ENCODE assay signal across 22 mouse cellular contexts in genomic region chr6:90722993-90723392, GRCm38 (mm10).
DNase-seq lines count a peak whose midpoint lies in the region; ATAC-seq lines count a peak whose summit lies in the region.
"Had no signal": no experiment of that assay in that cellular context is flagged by ENCODE, and none has a peak within 500 bp of the region (broad histone marks: within the 10 kb centered on the region; RNA-seq: fewer than 3 reads in every experiment).

No protein-coding gene starts in this region.

- H3K9ac ChIP-seq in forebrain, embryonic 13.5 days, result no peak overlapping the region
- H3K9ac ChIP-seq in neural tube, embryonic 15.5 days (replicated peaks), result no peak overlapping the region
- H3K9ac ChIP-seq: embryonic facial prominence, embryonic 12.5 days; heart, embryonic 15.5 days; lung, embryonic 14.5 days had no signal

- H3K27ac ChIP-seq in forebrain, embryonic 13.5 days, result peak overlapping the region; percentile 73
- no peak overlapping the region for H3K27ac ChIP-seq in forebrain, embryonic 10.5 days
- peak overlapping the region; percentile 19; the same call in 1 of the 2 replicates for H3K27ac ChIP-seq in neural tube, embryonic 15.5 days (replicated peaks)
- H3K27ac ChIP-seq: embryonic facial prominence, embryonic 12.5 days; heart, embryonic 15.5 days had no signal

- no peak for DNase-seq in forebrain, embryonic 10.5 days (ENCODE audit: extremely low spot score, low spot score)
- DNase-seq in layer of hippocampus, adult 9-11 months, result peak; percentile 66
- DNase-seq in layer of hippocampus, adult 8-10 months (ENCODE audit: low spot score in 2 of 2), result no peak
- DNase-seq in right cerebral cortex, postnatal 25 days, result peak; percentile 30
- DNase-seq in right cerebral cortex, postnatal 14 days, result no peak
- no peak for DNase-seq in natural killer cell, adult 2 months (ENCODE audit: low spot score in 2 of 2)
- DNase-seq: adrenal gland, postnatal 36 days; cerebellum, adult 2 months; gastrocnemius, postnatal 25 days; lung, embryonic 14.5 days; lung, postnatal 4 days; retina, postnatal 1 day; thymus, postnatal 25 days had no signal

- no peaks in the 10 kb centered on the region for H3K36me3 ChIP-seq in forebrain, embryonic 13.5 days (ENCODE audit: poor library complexity, severe bottlenecking)
- no peaks in the 10 kb centered on the region; the same call in 1 of the 2 replicates for H3K36me3 ChIP-seq in forebrain, embryonic 10.5 days (replicated peaks)
- H3K36me3 ChIP-seq in neural tube, embryonic 15.5 days, result no peaks in the 10 kb centered on the region
- H3K36me3 ChIP-seq: embryonic facial prominence, embryonic 12.5 days; heart, embryonic 15.5 days had no signal

- peak; percentile 61; the same call in 1 of the 2 replicates for ATAC-seq in forebrain, embryonic 13.5 days
- no peak for ATAC-seq in neural tube, embryonic 15.5 days (ENCODE audit: low FRiP score)
- ATAC-seq: intestine, postnatal 0 days had no signal

- no peak overlapping the region for H3K4me2 ChIP-seq in forebrain, embryonic 13.5 days
- no peak overlapping the region for H3K4me2 ChIP-seq in neural tube, embryonic 15.5 days
- H3K4me2 ChIP-seq: embryonic facial prominence, embryonic 12.5 days; heart, embryonic 15.5 days; liver, embryonic 11.5 days; lung, embryonic 14.5 days had no signal

- no peaks in the 10 kb centered on the region for H3K9me3 ChIP-seq in forebrain, embryonic 13.5 days (replicated peaks)
- no peaks in the 10 kb centered on the region for H3K9me3 ChIP-seq in forebrain, embryonic 10.5 days
- H3K9me3 ChIP-seq in neural tube, embryonic 15.5 days (replicated peaks), result no peaks in the 10 kb centered on the region
- H3K9me3 ChIP-seq: embryonic facial prominence, embryonic 12.5 days; heart, embryonic 15.5 days had no signal

- 23% methylated on average over 3 of the region's 3 CpGs for WGBS in forebrain, embryonic 13.5 days
- WGBS in forebrain, embryonic 10.5 days, result 84% methylated on average over 3 of the region's 3 CpGs
- 33% methylated on average over 3 of the region's 3 CpGs for WGBS in neural tube, embryonic 15.5 days

- peaks cover 49% of the 10 kb centered on the region for H3K4me1 ChIP-seq in forebrain, embryonic 13.5 days
- H3K4me1 ChIP-seq in forebrain, embryonic 10.5 days, result peaks cover 35% of the 10 kb centered on the region
- H3K4me1 ChIP-seq in neural tube, embryonic 15.5 days, result peaks cover 74% of the 10 kb centered on the region

- H3K27me3 ChIP-seq in forebrain, embryonic 13.5 days, result no peaks in the 10 kb centered on the region
- H3K27me3 ChIP-seq in forebrain, embryonic 10.5 days (ENCODE audit: poor library complexity, severe bottlenecking), result no peaks in the 10 kb centered on the region
- no peaks in the 10 kb centered on the region for H3K27me3 ChIP-seq in neural tube, embryonic 15.5 days (replicated peaks)
- H3K27me3 ChIP-seq: CH12.LX; embryonic facial prominence, embryonic 12.5 days; heart, embryonic 15.5 days had no signal

- no peak overlapping the region for H3K4me3 ChIP-seq in forebrain, embryonic 13.5 days
- H3K4me3 ChIP-seq in forebrain, embryonic 10.5 days, result no peak overlapping the region
- no peak overlapping the region for H3K4me3 ChIP-seq in neural tube, embryonic 15.5 days (replicated peaks)
- H3K4me3 ChIP-seq: embryonic facial prominence, embryonic 12.5 days; erythroblast, embryonic 14.5 days; heart, embryonic 15.5 days; myocyte had no signal

Comparison
In these comparisons a context has a peak if more than half of its experiments do, and no peak if none do; other contexts are left out.
1. DNase-seq: peak in layer of hippocampus, adult 9-11 months (single experiment) and right cerebral cortex, postnatal 25 days (single experiment); none in forebrain, embryonic 10.5 days (single experiment), layer of hippocampus, adult 8-10 months (0 of 2), right cerebral cortex, postnatal 14 days (single experiment) and natural killer cell, adult 2 months (0 of 2).